Mouse (Mus musculus) testis, postnatal 10 days (tissue): ENCODE results near the gene Gm3435.
A peak's percentile ranks its signal among the peaks of the same experiment; 100 is the strongest.
"Not testable (repeated sequence)": the region's sequence is repeated elsewhere in the genome, so short reads cannot be mapped to it uniquely, and the experiment has no call there.

Source experiments
- DNase-seq: peaks from one replicate; pipeline ENCODE4 v3.0.0; 2021; ENCODE audit warnings: low spot score

Gm3435 gene

GRCm38 (mm10) chr17:15040455-15040854 lies 30.5 kb downstream of the Gm3435 start:
- DNase-seq: not testable (repeated sequence)

GRCm38 (mm10) chr17:15041175-15041729 lies 31.3 kb downstream of the Gm3435 start, which contains the start of the genes Ermard, Tcte3 and Gm3448:
Gene Ermard (plus strand): TSS chr17:15041208.
Gene Tcte3 (minus strand): TSS chr17:15041488.
Gene Gm3448 (minus strand): TSS chr17:15041537.
- DNase-seq: peak; percentile 47

GRCm38 (mm10) chr17:15050338-15050737 lies 40.4 kb downstream of the Gm3435 start:
- not testable (repeated sequence) for DNase-seq

- not testable (repeated sequence) for DNase-seq
Measured at GRCm38 (mm10) chr17:15052766-15053165, 42.8 kb downstream of the Gm3435 start.

- DNase-seq: peak; percentile 23
Measured at GRCm38 (mm10) chr17:15053183-15053828, 43.3 kb downstream of the Gm3435 start.

- DNase-seq: peak; percentile 28
Measured at GRCm38 (mm10) chr17:15053829-15054200, 43.8 kb downstream of the Gm3435 start.

GRCm38 (mm10) chr17:15055925-15056324 lies 45.9 kb downstream of the Gm3435 start:
- peak; percentile 30 for DNase-seq

GRCm38 (mm10) chr17:15058161-15058591 lies 48.2 kb downstream of the Gm3435 start:
- DNase-seq: no peak

GRCm38 (mm10) chr17:15059646-15060045 lies 49.7 kb downstream of the Gm3435 start:
- DNase-seq: peak; percentile 21

GRCm38 (mm10) chr17:15060356-15060755 lies 50.4 kb downstream of the Gm3435 start:
- DNase-seq: peak; percentile 31

- DNase-seq: peak; percentile 77
Measured at GRCm38 (mm10) chr17:15065391-15066024, 55.5 kb downstream of the Gm3435 start.

- DNase-seq: peak; percentile 40
Measured at GRCm38 (mm10) chr17:15066066-15066465, 56.1 kb downstream of the Gm3435 start.

- DNase-seq: peak; percentile 33
Measured at GRCm38 (mm10) chr17:15066911-15067310, 56.9 kb downstream of the Gm3435 start.

GRCm38 (mm10) chr17:15068040-15068792 lies 58.2 kb downstream of the Gm3435 start:
- no peak for DNase-seq

GRCm38 (mm10) chr17:15069124-15069523 lies 59.1 kb downstream of the Gm3435 start:
- no peak for DNase-seq
